Mouse (Mus musculus): ENCODE measurements at regions not wholly inside any gene's neighbourhood (a gene's known extent, or its start where the extent isn't known, plus 50 kb on each side); places are given as distances from the start of the nearest gene placed in this dataset.

DNA sequence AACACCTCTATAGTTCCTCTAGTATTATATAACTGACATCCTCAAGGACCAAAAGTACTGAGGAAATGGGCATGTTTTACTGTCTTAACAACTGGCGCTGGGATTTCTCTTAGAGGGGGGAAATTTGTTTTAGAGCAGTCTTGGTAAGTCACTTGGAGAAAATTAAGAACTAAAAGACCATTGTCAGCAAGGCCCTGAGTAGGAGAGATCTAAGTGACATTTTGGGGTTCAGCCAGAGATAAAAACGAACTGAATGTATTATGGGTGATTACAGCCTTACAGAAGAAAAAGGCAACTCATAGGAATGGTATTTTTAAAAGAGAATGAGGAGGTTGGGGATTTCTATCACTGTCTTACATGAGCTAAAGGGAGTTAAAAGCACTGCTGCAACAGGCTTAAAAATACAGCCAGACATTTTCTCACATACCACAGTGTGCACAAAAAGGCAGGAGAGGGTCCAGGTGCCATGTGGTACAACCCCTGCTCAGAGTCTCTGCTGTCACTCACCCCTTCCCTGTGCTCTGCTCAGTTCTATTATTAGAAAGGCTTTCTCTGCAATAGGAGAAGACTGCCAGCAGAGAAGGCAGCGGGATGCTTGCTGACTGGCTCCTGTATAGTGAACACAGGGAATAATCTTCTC, 379.0 kb downstream of the Nsun3 start:
- TF ChIP-seq FOSL1 (IDR thresholded peaks at IDR 0.05; ENCODE audit: insufficient read depth, low read length, poor library complexity, severe bottlenecking) (no peak), CTCF (IDR thresholded peaks at IDR 0.05; ENCODE audit: control insufficient read depth, insufficient read depth, insufficient read length) (no peak), MAX (IDR thresholded peaks at IDR 0.05) (no peak), USF1 (IDR thresholded peaks at IDR 0.05; ENCODE audit: low read depth) (no peak), CEBPB (IDR thresholded peaks at IDR 0.05; ENCODE audit: low read depth) (no peak), MYOD1 (IDR thresholded peaks at IDR 0.05; ENCODE audit: control insufficient read depth, insufficient read length, low read depth) (no peak)

Data from C2C12 (cell line).